ENCODE assay signal across 22 mouse cellular contexts in the genomic region with DNA sequence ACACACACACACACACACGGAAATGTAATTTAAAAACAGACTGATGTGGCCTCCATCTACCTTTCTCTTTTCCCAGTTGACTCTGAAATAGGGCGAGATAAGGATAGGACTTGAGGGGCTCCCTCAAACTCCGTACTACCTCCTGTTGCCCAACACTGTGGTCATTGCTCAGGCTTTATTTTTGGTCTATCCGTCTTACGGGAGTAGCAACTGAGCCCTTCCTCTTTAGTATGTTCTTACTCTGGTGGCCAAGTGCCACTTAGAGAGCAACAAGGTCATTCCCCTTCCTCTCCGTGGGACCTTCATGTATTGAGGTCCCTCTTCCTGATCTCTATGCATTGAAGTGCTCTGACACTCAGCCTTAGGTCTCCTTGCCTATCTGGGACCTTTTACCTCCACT. TPM values are rescaled to one million over a fixed set of nuclear protein-coding genes. Genes with fewer than 3 reads are reported as not detected.
DNase-seq lines count a peak whose midpoint lies in the region; ATAC-seq and TF ChIP-seq lines count a peak whose summit lies in the region.
"Had no signal": no experiment of that assay in that cellular context is flagged by ENCODE, and none has a peak within 500 bp of the region (broad histone marks: within the 10 kb centered on the region; RNA-seq: fewer than 3 reads in every experiment).

No protein-coding gene starts in this region.

- H3K36me3 ChIP-seq in limb, embryonic 15.5 days: no peaks in the 10 kb centered on the region
- H3K36me3 ChIP-seq in limb, embryonic 10.5 days: 0 out of 2 replicates have a peak, but pooled peaks cover under 1% of the 10 kb centered on the region
- H3K36me3 ChIP-seq in midbrain, embryonic 16.5 days (ENCODE audit: control insufficient read depth, insufficient read depth, low read length): peaks cover 2% of the 10 kb centered on the region; the same call in 1 of the 2 replicates
- H3K36me3 ChIP-seq in midbrain, embryonic 10.5 days: peaks cover 31% of the 10 kb centered on the region

- H3K27me3 ChIP-seq in limb, embryonic 15.5 days: no peaks in the 10 kb centered on the region
- H3K27me3 ChIP-seq in limb, embryonic 10.5 days (ENCODE audit: low read depth, poor library complexity, severe bottlenecking): no peaks in the 10 kb centered on the region
- H3K27me3 ChIP-seq in midbrain, embryonic 16.5 days (ENCODE audit: control insufficient read depth, insufficient read depth, low read depth, low read length): no peaks in the 10 kb centered on the region
- H3K27me3 ChIP-seq in midbrain, embryonic 10.5 days (ENCODE audit: low read depth, poor library complexity, severe bottlenecking): no peaks in the 10 kb centered on the region
- no peaks in the 10 kb centered on the region for H3K27me3 ChIP-seq in cerebellum, adult 2 months (ENCODE audit: control insufficient read depth, insufficient read depth, low read length)
- H3K27me3 ChIP-seq: CH12.LX; forebrain, embryonic 15.5 days had no signal

- no peak for TF ChIP-seq POLR2A in cerebellum, adult 2 months (IDR thresholded peaks at IDR 0.05; ENCODE audit: borderline replicate concordance, insufficient read depth, low read length)

- no peak for TF ChIP-seq CTCF in cerebellum, adult 2 months (IDR thresholded peaks at IDR 0.05; ENCODE audit: borderline replicate concordance, insufficient read depth, low read depth, low read length)

- WGBS in limb, embryonic 15.5 days: 84% methylated on average over 6 of the region's 6 CpGs
- 92% methylated on average over 6 of the region's 6 CpGs for WGBS in limb, embryonic 10.5 days
- WGBS in midbrain, embryonic 16.5 days: 93% methylated on average over 6 of the region's 6 CpGs
- 89% methylated on average over 6 of the region's 6 CpGs for WGBS in midbrain, embryonic 10.5 days
- WGBS in cerebellum, adult 2 months: 82% methylated on average over 6 of the region's 6 CpGs

- H3K9me3 ChIP-seq in limb, embryonic 15.5 days: no peaks in the 10 kb centered on the region
- H3K9me3 ChIP-seq in limb, embryonic 10.5 days (replicated peaks): no peaks in the 10 kb centered on the region
- no peaks in the 10 kb centered on the region for H3K9me3 ChIP-seq in midbrain, embryonic 16.5 days (replicated peaks; ENCODE audit: control insufficient read depth, low read length, poor library complexity, severe bottlenecking)
- H3K9me3 ChIP-seq in midbrain, embryonic 10.5 days (replicated peaks): no peaks in the 10 kb centered on the region
- H3K9me3 ChIP-seq: forebrain, embryonic 15.5 days; heart, embryonic 10.5 days had no signal

- ATAC-seq in frontal cortex, adult (ENCODE audit: low TSS enrichment): peak; percentile 7; the same call in 1 of the 2 replicates
- ATAC-seq in limb, embryonic 15.5 days (ENCODE audit: insufficient number of reproducible peaks, low FRiP score, low TSS enrichment, low read depth): no peak
- no peak for ATAC-seq in midbrain, embryonic 16.5 days

- 0 out of 2 replicates have a peak overlapping the region, but pooled peaks have one; percentile 28 for H3K27ac ChIP-seq in limb, embryonic 15.5 days
- no peak overlapping the region for H3K27ac ChIP-seq in limb, embryonic 10.5 days
- H3K27ac ChIP-seq in midbrain, embryonic 16.5 days (ENCODE audit: low read length): peak overlapping the region; percentile 22; the same call in 1 of the 2 replicates
- H3K27ac ChIP-seq in midbrain, embryonic 10.5 days (replicated peaks): no peak overlapping the region
- no peak overlapping the region for H3K27ac ChIP-seq in cerebellum, adult 2 months (ENCODE audit: insufficient read depth, low read length)
- H3K27ac ChIP-seq: heart, embryonic 10.5 days had no signal

- no peak overlapping the region for H3K9ac ChIP-seq in limb, embryonic 15.5 days
- no peak overlapping the region for H3K9ac ChIP-seq in midbrain, embryonic 16.5 days (ENCODE audit: low read depth, low read length)
- H3K9ac ChIP-seq: forebrain, embryonic 15.5 days had no signal

- DNase-seq in frontal cortex, postnatal 25 days (ENCODE audit: low spot score in 2 of 2): no peak
- DNase-seq in limb, embryonic 10.5 days (ENCODE audit: low spot score): no peak
- DNase-seq in midbrain, embryonic 10.5 days (ENCODE audit: low spot score): no peak
- DNase-seq in ovary, adult 18-20 months (ENCODE audit: low spot score): no peak
- DNase-seq in cerebellum, adult 2 months: no peak
- DNase-seq: adrenal gland, adult 8-10 months; cerebellum, adult 18-20 months; heart, postnatal 10 days; kidney, adult 18-20 months; kidney, postnatal 14 days; layer of hippocampus, postnatal 36 days; thymus, postnatal 36 days had no signal

- H3K4me1 ChIP-seq in limb, embryonic 15.5 days: peaks cover 19% of the 10 kb centered on the region
- peaks cover 7% of the 10 kb centered on the region; the same call in 1 of the 2 replicates for H3K4me1 ChIP-seq in limb, embryonic 10.5 days
- H3K4me1 ChIP-seq in midbrain, embryonic 16.5 days (ENCODE audit: control insufficient read depth, insufficient read depth, low read length): no peaks in the 10 kb centered on the region
- peaks cover 21% of the 10 kb centered on the region for H3K4me1 ChIP-seq in midbrain, embryonic 10.5 days
- no peaks in the 10 kb centered on the region; the same call in 1 of the 2 replicates for H3K4me1 ChIP-seq in cerebellum, adult 2 months (ENCODE audit: control insufficient read depth, insufficient read depth, low read length)

- H3K4me3 ChIP-seq in limb, embryonic 15.5 days: no peak overlapping the region
- no peak overlapping the region for H3K4me3 ChIP-seq in limb, embryonic 10.5 days
- no peak overlapping the region for H3K4me3 ChIP-seq in midbrain, embryonic 16.5 days (ENCODE audit: low read depth, low read length)
- H3K4me3 ChIP-seq in midbrain, embryonic 10.5 days: no peak overlapping the region
- no peak overlapping the region for H3K4me3 ChIP-seq in cerebellum, adult 2 months (replicated peaks; ENCODE audit: insufficient read depth, low read depth, low read length)
- H3K4me3 ChIP-seq: erythroblast, embryonic 14.5 days; forebrain, embryonic 15.5 days; heart, embryonic 10.5 days; myocyte had no signal

- no peak overlapping the region for H3K4me2 ChIP-seq in limb, embryonic 15.5 days
- H3K4me2 ChIP-seq in midbrain, embryonic 16.5 days (ENCODE audit: low read length): no peak overlapping the region
- H3K4me2 ChIP-seq: forebrain, embryonic 15.5 days had no signal

RNA-seq across cellular contexts. Expression of a gene that starts 7.1 kb away (rescaled TPM):
- polyA plus RNA-seq in limb, embryonic 15.5 days (2015; fragmentation: Nextera tagmentation; extraction: Ambion mirVana): 108 and 111 TPM in 2 replicates
- polyA plus RNA-seq in limb, embryonic 10.5 days (2016; fragmentation: Nextera tagmentation; extraction: Ambion mirVana): 159 and 173 TPM in 2 replicates
- polyA plus RNA-seq in midbrain, embryonic 16.5 days (2015; fragmentation: Nextera tagmentation; extraction: Ambion mirVana): 110 and 114 TPM in 2 replicates
- polyA plus RNA-seq in midbrain, embryonic 10.5 days (2016; fragmentation: Nextera tagmentation; extraction: Ambion mirVana): 168 TPM in 2 replicates
- 52.3 and 53.3 TPM in 2 replicates for polyA plus RNA-seq in cerebellum, adult 2 months (2012; rRNA removed)

RNA-seq across cellular contexts. Expression of a gene that starts 36.2 kb away (rescaled TPM):
- 27.6 and 27.9 TPM in 2 replicates for polyA plus RNA-seq in limb, embryonic 15.5 days (2015; fragmentation: Nextera tagmentation; extraction: Ambion mirVana)
- polyA plus RNA-seq in limb, embryonic 10.5 days (2016; fragmentation: Nextera tagmentation; extraction: Ambion mirVana): 56.2 and 59.6 TPM in 2 replicates
- polyA plus RNA-seq in midbrain, embryonic 16.5 days (2015; fragmentation: Nextera tagmentation; extraction: Ambion mirVana): 17.7 and 18.9 TPM in 2 replicates
- 59.4 and 72.8 TPM in 2 replicates for polyA plus RNA-seq in midbrain, embryonic 10.5 days (2016; fragmentation: Nextera tagmentation; extraction: Ambion mirVana)
- polyA plus RNA-seq in cerebellum, adult 2 months (2012; rRNA removed): 6.3 and 6.4 TPM in 2 replicates

RNA-seq across cellular contexts. Expression of a gene that starts 47.1 kb away (rescaled TPM):
- 0.37 TPM in 1 of 2 replicates, not detected in the other for polyA plus RNA-seq in limb, embryonic 15.5 days (2015; fragmentation: Nextera tagmentation; extraction: Ambion mirVana)
- polyA plus RNA-seq in limb, embryonic 10.5 days (2016; fragmentation: Nextera tagmentation; extraction: Ambion mirVana): 0.23 and 0.24 TPM in 2 replicates
- polyA plus RNA-seq in midbrain, embryonic 16.5 days (2015; fragmentation: Nextera tagmentation; extraction: Ambion mirVana): 0.45 and 0.77 TPM in 2 replicates
- polyA plus RNA-seq in midbrain, embryonic 10.5 days (2016; fragmentation: Nextera tagmentation; extraction: Ambion mirVana): 0.19 and 0.42 TPM in 2 replicates
- 0.17 and 0.29 TPM in 2 replicates for polyA plus RNA-seq in cerebellum, adult 2 months (2012; rRNA removed)
- polyA plus RNA-seq: embryonic facial prominence, embryonic 11.5 days; liver, embryonic 16.5 days; myocyte had no signal

Comparison
In these comparisons a context has a peak if more than half of its experiments do, and no peak if none do; other contexts are left out.
1. H3K27ac ChIP-seq: peak in limb, embryonic 15.5 days (single experiment) and midbrain, embryonic 16.5 days (single experiment); none in limb, embryonic 10.5 days (single experiment), midbrain, embryonic 10.5 days (single experiment) and cerebellum, adult 2 months (single experiment).